8 mouse cellular contexts compared by ENCODE assay signal in genomic region chr10:80876028-80876427, GRCm38 (mm10). TPM values are rescaled to one million over a fixed set of nuclear protein-coding genes. Genes with fewer than 3 reads are reported as not detected.
DNase-seq lines count a peak whose midpoint lies in the region; ATAC-seq lines count a peak whose summit lies in the region.

No protein-coding gene starts in this region.

- no peak; the same call in 1 of the 2 replicates for ATAC-seq in hindbrain, embryonic 11.5 days (ENCODE audit: low FRiP score)
- ATAC-seq in hindbrain, embryonic 16.5 days = no peak
- ATAC-seq in CD4-positive, CD25-positive, alpha-beta regulatory T cell, adult 4 months = peak; percentile 60
- ATAC-seq in erythroblast, adult 5-6 weeks (replicated peaks; ENCODE audit: low FRiP score, poor library complexity, severe bottlenecking) = peak; percentile 45; the same call in 1 of the 2 replicates
- ATAC-seq in monocyte, adult 5-6 weeks (replicated peaks; ENCODE audit: insufficient number of reproducible peaks, low FRiP score, low TSS enrichment, poor library complexity, severe bottlenecking) = 0 out of 2 replicates have a peak, but pooled peaks have one; percentile 53

- H3K9ac ChIP-seq in hindbrain, embryonic 11.5 days (ENCODE audit: low read depth, low read length) = no peak overlapping the region
- H3K9ac ChIP-seq in hindbrain, embryonic 16.5 days (ENCODE audit: low read depth, low read length) = no peak overlapping the region

- no peak overlapping the region for H3K4me3 ChIP-seq in hindbrain, embryonic 11.5 days (ENCODE audit: low read depth, low read length)
- no peak overlapping the region for H3K4me3 ChIP-seq in hindbrain, embryonic 16.5 days (ENCODE audit: low read length)

- no peak overlapping the region for H3K27ac ChIP-seq in hindbrain, embryonic 11.5 days (ENCODE audit: low read depth, low read length)
- no peak overlapping the region for H3K27ac ChIP-seq in hindbrain, embryonic 16.5 days (ENCODE audit: low read depth, low read length)

- H3K9me3 ChIP-seq in hindbrain, embryonic 11.5 days (ENCODE audit: control insufficient read depth, low read length) = no peaks in the 10 kb centered on the region
- H3K9me3 ChIP-seq in hindbrain, embryonic 16.5 days (ENCODE audit: control insufficient read depth, low read length) = peaks cover 2% of the 10 kb centered on the region; the same call in 1 of the 2 replicates

- no peaks in the 10 kb centered on the region for H3K4me1 ChIP-seq in hindbrain, embryonic 11.5 days (replicated peaks; ENCODE audit: control insufficient read depth, insufficient read depth, low read length)
- no peaks in the 10 kb centered on the region for H3K4me1 ChIP-seq in hindbrain, embryonic 16.5 days (ENCODE audit: control insufficient read depth, insufficient read depth, low read depth, low read length)

- no peaks in the 10 kb centered on the region for H3K27me3 ChIP-seq in hindbrain, embryonic 11.5 days (ENCODE audit: control insufficient read depth, insufficient read depth, low read length)
- H3K27me3 ChIP-seq in hindbrain, embryonic 16.5 days (replicated peaks; ENCODE audit: control insufficient read depth, insufficient read depth, low read length) = no peaks in the 10 kb centered on the region; the same call in 1 of the 2 replicates

- WGBS in hindbrain, embryonic 11.5 days = 29% methylated on average over 5 of the region's 5 CpGs
- WGBS in hindbrain, embryonic 16.5 days = 29% methylated on average over 5 of the region's 5 CpGs

- DNase-seq in hindbrain, embryonic 11.5 days (ENCODE audit: low spot score) = peak; percentile 75
- DNase-seq in adrenal gland, postnatal 25 days = peak; percentile 47
- peak; percentile 51 to 81 for DNase-seq in kidney, postnatal 36 days
- peak; percentile 78 for DNase-seq in thymus, postnatal 4 days

- no peaks in the 10 kb centered on the region for H3K36me3 ChIP-seq in hindbrain, embryonic 11.5 days (ENCODE audit: control insufficient read depth, insufficient read depth, low read length)
- no peaks in the 10 kb centered on the region for H3K36me3 ChIP-seq in hindbrain, embryonic 16.5 days (ENCODE audit: control insufficient read depth, insufficient read depth, low read length)

- H3K4me2 ChIP-seq in hindbrain, embryonic 11.5 days (replicated peaks; ENCODE audit: low read depth, low read length) = no peak overlapping the region
- no peak overlapping the region for H3K4me2 ChIP-seq in hindbrain, embryonic 16.5 days (ENCODE audit: low read length)

RNA-seq across cellular contexts. Expression of gene Tmprss9, which starts 4.4 kb away (rescaled TPM):
- polyA plus RNA-seq in hindbrain, embryonic 11.5 days (2014; fragmentation: Nextera tagmentation; extraction: Ambion mirVana) = 0.05 and 0.06 TPM in 2 replicates
- 0.13 and 0.27 TPM in 2 replicates for polyA plus RNA-seq in hindbrain, embryonic 16.5 days (2015; fragmentation: Nextera tagmentation; extraction: Ambion mirVana)
- not detected for polyA plus RNA-seq in CD4-positive, CD25-positive, alpha-beta regulatory T cell, adult 4 months (2017; shearing (Covaris generic))
- total RNA-seq in adrenal gland, postnatal 25 days (2021) = not detected in 2 replicates
- not detected in 2 replicates for total RNA-seq in erythroblast, adult 5-6 weeks (2015; ENCODE audit: low replicate concordance)
- 0.17 TPM in 1 of 2 replicates, not detected in the other for total RNA-seq in erythroblast, adult 5-6 weeks (2017; ENCODE audit: low replicate concordance)
- total RNA-seq in monocyte, adult 5-6 weeks (2017) = not detected in 3 replicates

RNA-seq across cellular contexts. Expression of gene Sppl2b, which starts 21.0 kb away (rescaled TPM):
- 25.1 and 25.4 TPM in 2 replicates for polyA plus RNA-seq in hindbrain, embryonic 11.5 days (2014; fragmentation: Nextera tagmentation; extraction: Ambion mirVana)
- 92.4 and 97.5 TPM in 2 replicates for polyA plus RNA-seq in hindbrain, embryonic 16.5 days (2015; fragmentation: Nextera tagmentation; extraction: Ambion mirVana)
- polyA plus RNA-seq in CD4-positive, CD25-positive, alpha-beta regulatory T cell, adult 4 months (2017; shearing (Covaris generic)) = 10 to 100 TPM; 12.2 to 22.2 TPM
- 38.8 and 48.5 TPM in 2 replicates for total RNA-seq in adrenal gland, postnatal 25 days (2021)
- 225 and 274 TPM in 2 replicates for total RNA-seq in erythroblast, adult 5-6 weeks (2015; ENCODE audit: low replicate concordance)
- 343 and 430 TPM in 2 replicates for total RNA-seq in erythroblast, adult 5-6 weeks (2017; ENCODE audit: low replicate concordance)
- total RNA-seq in monocyte, adult 5-6 weeks (2017) = 8.1 to 18.2 TPM (median 8.2 TPM) in 3 replicates

RNA-seq across cellular contexts. Expression of gene Lsm7, which starts 21.0 kb away (rescaled TPM):
- 260 and 271 TPM in 2 replicates for polyA plus RNA-seq in hindbrain, embryonic 11.5 days (2014; fragmentation: Nextera tagmentation; extraction: Ambion mirVana)
- 197 and 208 TPM in 2 replicates for polyA plus RNA-seq in hindbrain, embryonic 16.5 days (2015; fragmentation: Nextera tagmentation; extraction: Ambion mirVana)
- 100 to 1,000 TPM; 198 to 233 TPM for polyA plus RNA-seq in CD4-positive, CD25-positive, alpha-beta regulatory T cell, adult 4 months (2017; shearing (Covaris generic))
- total RNA-seq in adrenal gland, postnatal 25 days (2021) = 42.8 and 49.8 TPM in 2 replicates
- total RNA-seq in erythroblast, adult 5-6 weeks (2015; ENCODE audit: low replicate concordance) = 27.8 and 33.2 TPM in 2 replicates
- 59.8 and 67.9 TPM in 2 replicates for total RNA-seq in erythroblast, adult 5-6 weeks (2017; ENCODE audit: low replicate concordance)
- total RNA-seq in monocyte, adult 5-6 weeks (2017) = 78.9 to 86.7 TPM (median 80.7 TPM) in 3 replicates

RNA-seq across cellular contexts. Expression of gene Timm13, which starts 24.7 kb away (rescaled TPM):
- polyA plus RNA-seq in hindbrain, embryonic 11.5 days (2014; fragmentation: Nextera tagmentation; extraction: Ambion mirVana) = 328 and 353 TPM in 2 replicates
- 314 and 364 TPM in 2 replicates for polyA plus RNA-seq in hindbrain, embryonic 16.5 days (2015; fragmentation: Nextera tagmentation; extraction: Ambion mirVana)
- 100 to 1,000 TPM; 212 to 257 TPM for polyA plus RNA-seq in CD4-positive, CD25-positive, alpha-beta regulatory T cell, adult 4 months (2017; shearing (Covaris generic))
- total RNA-seq in adrenal gland, postnatal 25 days (2021) = 188 and 208 TPM in 2 replicates
- total RNA-seq in erythroblast, adult 5-6 weeks (2015; ENCODE audit: low replicate concordance) = 12.1 and 17.6 TPM in 2 replicates
- total RNA-seq in erythroblast, adult 5-6 weeks (2017; ENCODE audit: low replicate concordance) = 14.1 and 24.7 TPM in 2 replicates
- 14.6 to 43.9 TPM (median 30.8 TPM) in 3 replicates for total RNA-seq in monocyte, adult 5-6 weeks (2017)

RNA-seq across cellular contexts. Expression of gene Lingo3, which starts 32.2 kb away (rescaled TPM):
- 0.24 and 0.29 TPM in 2 replicates for polyA plus RNA-seq in hindbrain, embryonic 11.5 days (2014; fragmentation: Nextera tagmentation; extraction: Ambion mirVana)
- 22.1 and 23.3 TPM in 2 replicates for polyA plus RNA-seq in hindbrain, embryonic 16.5 days (2015; fragmentation: Nextera tagmentation; extraction: Ambion mirVana)
- polyA plus RNA-seq in CD4-positive, CD25-positive, alpha-beta regulatory T cell, adult 4 months (2017; shearing (Covaris generic)) = not detected
- total RNA-seq in adrenal gland, postnatal 25 days (2021) = 3.5 and 5.1 TPM in 2 replicates
- total RNA-seq in erythroblast, adult 5-6 weeks (2015; ENCODE audit: low replicate concordance) = not detected in 2 replicates
- total RNA-seq in erythroblast, adult 5-6 weeks (2017; ENCODE audit: low replicate concordance) = not detected in 2 replicates
- total RNA-seq in monocyte, adult 5-6 weeks (2017) = not detected in 3 replicates

Comparison
In these comparisons a context has a peak if more than half of its experiments do, and no peak if none do; other contexts are left out.
1. ATAC-seq: peak in CD4-positive, CD25-positive, alpha-beta regulatory T cell, adult 4 months (single experiment), erythroblast, adult 5-6 weeks (single experiment) and monocyte, adult 5-6 weeks (single experiment); none in hindbrain, embryonic 11.5 days (single experiment) and hindbrain, embryonic 16.5 days (single experiment).
2. Peak in every context shown above with its lines, with median percentiles within 50 percentile points of each other: DNase-seq.